Mouse (Mus musculus) embryonic facial prominence, embryonic 15.5 days (tissue): ENCODE results near the gene Gm8773. TPM values are rescaled to one million over a fixed set of nuclear protein-coding genes. Genes with fewer than 3 reads are reported as not detected.

Experiments
- ATAC-seq: fragments of 200-750 bp; cut with Nextera tagmentation; 2 replicates; pipeline ENCODE4 v1.8.0; 2017; ENCODE audit warnings: low read depth, moderate TSS enrichment; ENCODE audit not compliant: insufficient number of reproducible peaks, low FRiP score, low TSS enrichment
- H3K27ac ChIP-seq: fragments of 300-500 bp; sonication (generic); replicated peaks from 2 replicates; pipeline ENCODE4 v1.5.1; 2015; ENCODE audit warnings: mild to moderate bottlenecking, inconsistent platforms
- H3K27me3 ChIP-seq: fragments of 300-500 bp; sonication (generic); 2 replicates; pipeline ENCODE4 v1.6.1; 2015; ENCODE audit warnings: inconsistent platforms
- H3K36me3 ChIP-seq: fragments of 300-500 bp; sonication (generic); 2 replicates; pipeline ENCODE4 v1.6.1; 2015; ENCODE audit warnings: mild to moderate bottlenecking, inconsistent platforms
- H3K4me1 ChIP-seq: fragments of 300-500 bp; sonication (generic); 2 replicates; pipeline ENCODE4 v1.6.1; 2015; ENCODE audit warnings: inconsistent platforms
- H3K4me2 ChIP-seq: fragments of 300-500 bp; sonication (generic); replicated peaks from 2 replicates; pipeline ENCODE4 v1.6.1; 2015; ENCODE audit warnings: mild to moderate bottlenecking, inconsistent platforms
- H3K4me3 ChIP-seq: fragments of 300-500 bp; sonication (generic); replicated peaks from 2 replicates; pipeline ENCODE4 v1.5.1; 2015; ENCODE audit warnings: mild to moderate bottlenecking, inconsistent platforms
- H3K9ac ChIP-seq: fragments of 300-500 bp; sonication (generic); 2 replicates; pipeline ENCODE4 v1.6.1; 2015; ENCODE audit warnings: inconsistent platforms
- H3K9me3 ChIP-seq: fragments of 300-500 bp; sonication (generic); replicated peaks from 2 replicates; pipeline ENCODE4 v1.6.1; 2016; ENCODE audit warnings: inconsistent platforms
- WGBS: fragments of 180-500 bp; shearing (Covaris S2); methylation state at CpG from one replicate; pipeline ENCODE4 v1.1.7; 2015; 5-methylcytosine and 5-hydroxymethylcytosine counted together
- polyA plus RNA-seq: library from polyadenylated mRNA; unstranded; fragments of >200 nt; fragmentation: Nextera tagmentation; extraction: Ambion mirVana; gene quantifications from 2 replicates; pipeline ENCODE4 v1.2.1, GENCODE M21; 2015

Gene Gm8773
- polyA plus RNA-seq = 1.5 and 2.3 TPM in 2 replicates

- H3K4me3 ChIP-seq = peak within 1 kb of the TSS; percentile 54
- peak within 1 kb of the TSS; percentile 23; the same call in 1 of the 2 replicates for H3K9ac ChIP-seq
- H3K9me3 ChIP-seq = no peaks in the 10 kb centered on the region
- ATAC-seq = no peak; the same call in 1 of the 2 replicates
- H3K27me3 ChIP-seq = 0 out of 2 replicates have a peak, but pooled peaks cover 5% of the 10 kb centered on the region
- WGBS = under 1% methylated on average over 24 of the region's 24 CpGs
- H3K4me2 ChIP-seq = peak within 1 kb of the TSS; percentile 83
- no peaks in the 10 kb centered on the region for H3K36me3 ChIP-seq
- 0 out of 2 replicates have a peak, but pooled peaks cover 3% of the 10 kb centered on the region for H3K4me1 ChIP-seq
- H3K27ac ChIP-seq = no peak within 1 kb of the TSS
Measured at GRCm38 (mm10) chr5:5573749-5574317, at the start of gene Gm8773. Gm8773 (plus strand) TSS chr5:5573799.

GRCm38 (mm10) chr5:5533656-5534420, 39.8 kb upstream of the Gm8773 start:
- H3K9ac ChIP-seq = no peak overlapping the region
- H3K4me2 ChIP-seq = no peak overlapping the region
- H3K4me3 ChIP-seq = no peak overlapping the region
- no peaks in the 10 kb centered on the region for H3K9me3 ChIP-seq
- ATAC-seq = no peak
- no peaks in the 10 kb centered on the region for H3K27me3 ChIP-seq
- no peak overlapping the region for H3K27ac ChIP-seq
- 89% methylated on average over 3 of the region's 3 CpGs for WGBS
- H3K4me1 ChIP-seq = no peaks in the 10 kb centered on the region
- peaks cover 8% of the 10 kb centered on the region for H3K36me3 ChIP-seq

- Histone ChIP-seq H3K4me1 (no peaks in the 10 kb centered on the region), H3K36me3 (peaks cover 19% of the 10 kb centered on the region), H3K9ac (no peak overlapping the region), H3K27me3 (no peaks in the 10 kb centered on the region), H3K4me2 (no peak overlapping the region), H3K27ac (no peak overlapping the region), H3K9me3 (no peaks in the 10 kb centered on the region), H3K4me3 (no peak overlapping the region)
- 94% methylated on average over 1 of the region's 1 CpGs for WGBS
- no peak for ATAC-seq
Measured at GRCm38 (mm10) chr5:5536131-5536530, 37.5 kb upstream of the Gm8773 start.

- H3K27me3 ChIP-seq = no peaks in the 10 kb centered on the region
- WGBS = 70% methylated on average over 3 of the region's 3 CpGs
- no peak for ATAC-seq
- H3K9me3 ChIP-seq = no peaks in the 10 kb centered on the region
- H3K4me2 ChIP-seq = no peak overlapping the region
- peaks cover 46% of the 10 kb centered on the region for H3K36me3 ChIP-seq
- H3K27ac ChIP-seq = no peak overlapping the region
- H3K4me1 ChIP-seq = no peaks in the 10 kb centered on the region
- H3K4me3 ChIP-seq = no peak overlapping the region
- H3K9ac ChIP-seq = no peak overlapping the region
Measured at GRCm38 (mm10) chr5:5539771-5540170, 33.8 kb upstream of the Gm8773 start.

- H3K9ac ChIP-seq = no peak overlapping the region
- peaks cover 48% of the 10 kb centered on the region for H3K36me3 ChIP-seq
- no peaks in the 10 kb centered on the region for H3K27me3 ChIP-seq
- H3K27ac ChIP-seq = no peak overlapping the region
- 66% methylated on average over 3 of the region's 3 CpGs for WGBS
- no peak overlapping the region for H3K4me2 ChIP-seq
- no peaks in the 10 kb centered on the region for H3K9me3 ChIP-seq
- no peak for ATAC-seq
- H3K4me1 ChIP-seq = no peaks in the 10 kb centered on the region
- no peak overlapping the region for H3K4me3 ChIP-seq
Measured at GRCm38 (mm10) chr5:5540385-5540784, 33.2 kb upstream of the Gm8773 start.

- Histone ChIP-seq H3K4me3 (no peak overlapping the region), H3K4me1 (no peaks in the 10 kb centered on the region), H3K36me3 (peaks cover 28% of the 10 kb centered on the region), H3K27ac (no peak overlapping the region), H3K9ac (no peak overlapping the region), H3K9me3 (no peaks in the 10 kb centered on the region), H3K27me3 (no peaks in the 10 kb centered on the region), H3K4me2 (no peak overlapping the region)
- ATAC-seq = no peak
- WGBS = 97% methylated on average over 1 of the region's 1 CpGs
Measured at GRCm38 (mm10) chr5:5551110-5551509, 22.5 kb upstream of the Gm8773 start.

- H3K27me3 ChIP-seq = no peaks in the 10 kb centered on the region
- H3K4me3 ChIP-seq = peak within 1 kb of the TSS; percentile 80
- peak; percentile 99 for ATAC-seq
- H3K4me2 ChIP-seq = peak within 1 kb of the TSS; percentile 48
- peaks cover 5% of the 10 kb centered on the region for H3K4me1 ChIP-seq
- no peaks in the 10 kb centered on the region for H3K9me3 ChIP-seq
- 0% methylated on average over 43 of the region's 43 CpGs for WGBS
- peaks cover 10% of the 10 kb centered on the region for H3K36me3 ChIP-seq
- peak within 1 kb of the TSS; percentile 71 for H3K27ac ChIP-seq
- H3K9ac ChIP-seq = peak within 1 kb of the TSS; percentile 84
Measured at GRCm38 (mm10) chr5:5559079-5559740, 14.4 kb upstream of the Gm8773 start, which contains the start of gene Gtpbp10. Gtpbp10 (minus strand) TSS chr5:5559538.

GRCm38 (mm10) chr5:5559798-5560197, 13.8 kb upstream of the Gm8773 start:
- H3K36me3 ChIP-seq = peaks cover 4% of the 10 kb centered on the region
- H3K4me1 ChIP-seq = peaks cover 5% of the 10 kb centered on the region
- 37% methylated on average over 8 of the region's 8 CpGs for WGBS
- H3K4me2 ChIP-seq = peak overlapping the region; percentile 48
- H3K4me3 ChIP-seq = peak overlapping the region; percentile 80
- peak overlapping the region; percentile 71; the same call in 1 of the 2 replicates for H3K27ac ChIP-seq
- peak overlapping the region; percentile 84 for H3K9ac ChIP-seq
- H3K9me3 ChIP-seq = no peaks in the 10 kb centered on the region
- no peak for ATAC-seq
- H3K27me3 ChIP-seq = no peaks in the 10 kb centered on the region

- Histone ChIP-seq H3K4me1 (peaks cover 5% of the 10 kb centered on the region), H3K4me3 (no peak overlapping the region), H3K9ac (no peak overlapping the region), H3K36me3 (no peaks in the 10 kb centered on the region), H3K27ac (no peak overlapping the region), H3K4me2 (no peak overlapping the region), H3K27me3 (no peaks in the 10 kb centered on the region), H3K9me3 (no peaks in the 10 kb centered on the region)
- no peak for ATAC-seq
- 75% methylated on average over 4 of the region's 4 CpGs for WGBS
Measured at GRCm38 (mm10) chr5:5561041-5561706, 12.4 kb upstream of the Gm8773 start.

- ATAC-seq = no peak
- no peaks in the 10 kb centered on the region for H3K27me3 ChIP-seq
- H3K4me3 ChIP-seq = no peak overlapping the region
- H3K4me2 ChIP-seq = no peak overlapping the region
- H3K9ac ChIP-seq = no peak overlapping the region
- peaks cover 5% of the 10 kb centered on the region for H3K4me1 ChIP-seq
- no peaks in the 10 kb centered on the region for H3K36me3 ChIP-seq
- H3K9me3 ChIP-seq = no peaks in the 10 kb centered on the region
- H3K27ac ChIP-seq = no peak overlapping the region
- WGBS = 48% methylated on average over 3 of the region's 3 CpGs
Measured at GRCm38 (mm10) chr5:5562435-5562834, 11.2 kb upstream of the Gm8773 start.

GRCm38 (mm10) chr5:5587686-5588085, 14.1 kb downstream of the Gm8773 start:
- no peaks in the 10 kb centered on the region for H3K9me3 ChIP-seq
- H3K9ac ChIP-seq = no peak overlapping the region
- no peaks in the 10 kb centered on the region for H3K36me3 ChIP-seq
- no peak overlapping the region for H3K4me3 ChIP-seq
- no peak overlapping the region for H3K4me2 ChIP-seq
- 86% methylated on average over 3 of the region's 3 CpGs for WGBS
- H3K27ac ChIP-seq = no peak overlapping the region
- H3K4me1 ChIP-seq = no peaks in the 10 kb centered on the region
- ATAC-seq = no peak
- H3K27me3 ChIP-seq = no peaks in the 10 kb centered on the region
